Mouse (Mus musculus): ENCODE measurements around the gene Tmem208. TPM values are rescaled to one million over a fixed set of nuclear protein-coding genes. Genes with fewer than 3 reads are reported as not detected.
A peak's percentile ranks its signal among the peaks of the same experiment; 100 is the strongest.

Tmem208 gene
- polyA plus RNA-seq, 1 experiment = 116 TPM

- Histone ChIP-seq H3K36me3 (ENCODE audit: control insufficient read depth, insufficient read depth, low read length) (peaks cover 7% of the 10 kb centered on the region), H3K4me3 (ENCODE audit: insufficient read depth, low read depth, low read length) (no peak overlapping the region), H3K27me3 (replicated peaks; ENCODE audit: control insufficient read depth, insufficient read depth, low read length) (no peaks in the 10 kb centered on the region), H3K27ac (ENCODE audit: insufficient read depth, low read depth, low read length) (no peak overlapping the region), H3K4me1 (ENCODE audit: control insufficient read depth, insufficient read depth, low read length) (peaks cover 9% of the 10 kb centered on the region)
- DNase-seq = peak; percentile 62
- 75% methylated on average over 12 of the region's 12 CpGs for WGBS
- no peak for TF ChIP-seq POLR2A (IDR thresholded peaks at IDR 0.05; ENCODE audit: low read depth, low read length)
- no peak for TF ChIP-seq CTCF (conservative IDR thresholded peaks at IDR 0.05; ENCODE audit: insufficient read depth, insufficient read length, low read depth, low read length)
Observed at GRCm38 (mm10) chr8:105330325-105330724, 4.2 kb downstream of the Tmem208 start.

- WGBS = 91% methylated on average over 22 of the region's 22 CpGs
- H3K36me3 ChIP-seq (ENCODE audit: control insufficient read depth, insufficient read depth, low read length) = peaks cover 7% of the 10 kb centered on the region
- no peaks in the 10 kb centered on the region for H3K27me3 ChIP-seq (replicated peaks; ENCODE audit: control insufficient read depth, insufficient read depth, low read length)
- H3K4me3 ChIP-seq (ENCODE audit: insufficient read depth, low read depth, low read length) = no peak overlapping the region
- peaks cover 6% of the 10 kb centered on the region for H3K4me1 ChIP-seq (ENCODE audit: control insufficient read depth, insufficient read depth, low read length)
- no peak overlapping the region for H3K27ac ChIP-seq (ENCODE audit: insufficient read depth, low read depth, low read length)
- no peak for DNase-seq
- no peak for TF ChIP-seq CTCF (conservative IDR thresholded peaks at IDR 0.05; ENCODE audit: insufficient read depth, insufficient read length, low read depth, low read length)
- TF ChIP-seq POLR2A (IDR thresholded peaks at IDR 0.05; ENCODE audit: low read depth, low read length) = no peak
Observed at GRCm38 (mm10) chr8:105331469-105331868, 5.3 kb downstream of the Tmem208 start.

GRCm38 (mm10) chr8:105331931-105332330, 5.8 kb downstream of the Tmem208 start:
- Histone ChIP-seq H3K27ac (ENCODE audit: insufficient read depth, low read depth, low read length) (no peak overlapping the region), H3K27me3 (replicated peaks; ENCODE audit: control insufficient read depth, insufficient read depth, low read length) (no peaks in the 10 kb centered on the region), H3K4me1 (ENCODE audit: control insufficient read depth, insufficient read depth, low read length) (peaks cover 6% of the 10 kb centered on the region), H3K36me3 (ENCODE audit: control insufficient read depth, insufficient read depth, low read length) (peaks cover 7% of the 10 kb centered on the region), H3K4me3 (ENCODE audit: insufficient read depth, low read depth, low read length) (no peak overlapping the region)
- 93% methylated on average over 9 of the region's 9 CpGs for WGBS
- TF ChIP-seq CTCF (conservative IDR thresholded peaks at IDR 0.05; ENCODE audit: insufficient read depth, insufficient read length, low read depth, low read length) (no peak), POLR2A (IDR thresholded peaks at IDR 0.05; ENCODE audit: low read depth, low read length) (no peak)
- no peak for DNase-seq

- Histone ChIP-seq H3K4me3 (ENCODE audit: insufficient read depth, low read depth, low read length) (no peak overlapping the region), H3K27ac (ENCODE audit: insufficient read depth, low read depth, low read length) (no peak overlapping the region), H3K4me1 (ENCODE audit: control insufficient read depth, insufficient read depth, low read length) (peaks cover 3% of the 10 kb centered on the region), H3K36me3 (ENCODE audit: control insufficient read depth, insufficient read depth, low read length) (peaks cover 7% of the 10 kb centered on the region), H3K27me3 (replicated peaks; ENCODE audit: control insufficient read depth, insufficient read depth, low read length) (no peaks in the 10 kb centered on the region)
- 59% methylated on average over 2 of the region's 2 CpGs for WGBS
- TF ChIP-seq CTCF (conservative IDR thresholded peaks at IDR 0.05; ENCODE audit: insufficient read depth, insufficient read length, low read depth, low read length) = no peak
- DNase-seq = no peak
Observed at GRCm38 (mm10) chr8:105332523-105332922, 6.4 kb downstream of the Tmem208 start.

GRCm38 (mm10) chr8:105336373-105337130, 10.4 kb downstream of the Tmem208 start:
- H3K36me3 ChIP-seq (ENCODE audit: control insufficient read depth, insufficient read depth, low read length) = no peaks in the 10 kb centered on the region; the same call in none of the 2 replicates
- 80% methylated on average over 32 of the region's 32 CpGs for WGBS
- H3K4me3 ChIP-seq (ENCODE audit: insufficient read depth, low read depth, low read length) = no peak overlapping the region
- no peak for TF ChIP-seq CTCF (conservative IDR thresholded peaks at IDR 0.05; ENCODE audit: insufficient read depth, insufficient read length, low read depth, low read length)
- no peak for TF ChIP-seq POLR2A (IDR thresholded peaks at IDR 0.05; ENCODE audit: low read depth, low read length)
- no peaks in the 10 kb centered on the region for H3K4me1 ChIP-seq (ENCODE audit: control insufficient read depth, insufficient read depth, low read length)
- H3K27me3 ChIP-seq (replicated peaks; ENCODE audit: control insufficient read depth, insufficient read depth, low read length) = no peaks in the 10 kb centered on the region
- H3K27ac ChIP-seq (ENCODE audit: insufficient read depth, low read depth, low read length) = no peak overlapping the region
- DNase-seq = no peak

- no peak for DNase-seq
- H3K27me3 ChIP-seq (replicated peaks; ENCODE audit: control insufficient read depth, insufficient read depth, low read length) = no peaks in the 10 kb centered on the region
- TF ChIP-seq POLR2A (IDR thresholded peaks at IDR 0.05; ENCODE audit: low read depth, low read length) = no peak
- no peak for TF ChIP-seq CTCF (conservative IDR thresholded peaks at IDR 0.05; ENCODE audit: insufficient read depth, insufficient read length, low read depth, low read length)
- WGBS = 52% methylated on average over 4 of the region's 4 CpGs
- no peaks in the 10 kb centered on the region for H3K36me3 ChIP-seq (ENCODE audit: control insufficient read depth, insufficient read depth, low read length)
- H3K4me1 ChIP-seq (ENCODE audit: control insufficient read depth, insufficient read depth, low read length) = no peaks in the 10 kb centered on the region
- H3K27ac ChIP-seq (ENCODE audit: insufficient read depth, low read depth, low read length) = no peak overlapping the region
- no peak overlapping the region for H3K4me3 ChIP-seq (ENCODE audit: insufficient read depth, low read depth, low read length)
Observed at GRCm38 (mm10) chr8:105338992-105339391, 12.8 kb downstream of the Tmem208 start.

- peak; percentile 71 for DNase-seq
- 54% methylated on average over 6 of the region's 6 CpGs for WGBS
- no peak overlapping the region for H3K4me3 ChIP-seq (ENCODE audit: insufficient read depth, low read depth, low read length)
- peak overlapping the region; percentile 35 for H3K27ac ChIP-seq (ENCODE audit: insufficient read depth, low read depth, low read length)
- no peaks in the 10 kb centered on the region; the same call in 1 of the 2 replicates for H3K4me1 ChIP-seq (ENCODE audit: control insufficient read depth, insufficient read depth, low read length)
- TF ChIP-seq POLR2A (IDR thresholded peaks at IDR 0.05; ENCODE audit: low read depth, low read length) (no peak), CTCF (conservative IDR thresholded peaks at IDR 0.05; ENCODE audit: insufficient read depth, insufficient read length, low read depth, low read length) (no peak)
- H3K27me3 ChIP-seq (replicated peaks; ENCODE audit: control insufficient read depth, insufficient read depth, low read length) = no peaks in the 10 kb centered on the region
- no peaks in the 10 kb centered on the region for H3K36me3 ChIP-seq (ENCODE audit: control insufficient read depth, insufficient read depth, low read length)
Observed at GRCm38 (mm10) chr8:105339886-105340635, 13.9 kb downstream of the Tmem208 start.
